Mouse (Mus musculus) regulatory T cell (primary cell): ENCODE results near the gene Gpat3.

Source experiments
- in situ Hi-C: fragments of 300-600 bp; cut with MboI, MseI; formaldehyde crosslinking; loops from one replicate; pipeline ENCODE4 v1.15.1; 2025; ENCODE audit warnings: high pct_unique_total_duplicates

The Gpat3 gene

GRCm38 (mm10) chr5:100860417-100861053 lies 15.0 kb downstream of the Gpat3 start:
- in situ Hi-C loops: no loop called here

- in situ Hi-C loops: no loop called here
Observed at GRCm38 (mm10) chr5:100861140-100861539, 15.6 kb downstream of the Gpat3 start.

DNA sequence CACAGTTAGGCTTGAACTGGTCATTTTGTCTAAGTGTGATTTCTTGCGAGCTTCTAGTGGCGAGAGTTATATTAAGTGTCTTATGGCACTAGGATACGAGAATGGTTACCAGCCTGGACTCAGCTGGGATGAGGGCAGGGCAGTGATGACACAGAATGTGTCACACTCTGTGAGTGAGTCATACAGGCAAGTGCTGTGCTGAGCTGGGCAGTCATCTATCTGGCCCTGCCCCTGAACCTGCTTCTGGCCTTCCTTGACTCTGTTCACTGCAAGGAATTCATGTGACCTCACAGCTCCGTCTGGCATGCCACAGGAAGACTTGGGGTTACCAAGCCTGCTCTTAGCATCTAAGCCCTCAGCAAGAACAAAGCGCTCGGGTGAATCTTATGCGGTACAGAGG lies 16.3 kb downstream of the Gpat3 start:
- in situ Hi-C loops: no loop called here

- in situ Hi-C loops: no loop called here
Observed at GRCm38 (mm10) chr5:100863091-100863490, 17.6 kb downstream of the Gpat3 start.

DNA sequence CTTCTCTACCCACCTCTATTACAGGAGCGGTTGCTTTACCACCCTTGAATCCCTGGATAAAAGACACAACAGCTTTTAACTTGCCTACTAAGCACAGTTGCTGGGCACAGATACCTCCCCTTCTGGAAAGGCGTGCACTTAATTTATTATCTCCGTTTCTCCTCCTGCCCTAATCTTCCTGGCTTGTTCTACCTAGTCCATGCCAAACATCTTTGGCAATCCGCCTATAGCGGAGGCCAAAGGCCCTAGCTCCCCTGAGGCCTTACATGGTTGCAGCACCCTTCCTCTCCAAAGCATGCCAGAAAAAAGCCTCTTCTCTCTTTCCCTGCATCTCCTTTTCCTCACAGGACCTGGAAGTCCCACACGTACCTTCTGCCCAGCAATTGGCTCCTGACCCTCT lies 18.9 kb downstream of the Gpat3 start:
- in situ Hi-C loops: no loop called here

GRCm38 (mm10) chr5:100866183-100866582 lies 20.7 kb downstream of the Gpat3 start:
- in situ Hi-C loops: no loop called here

DNA sequence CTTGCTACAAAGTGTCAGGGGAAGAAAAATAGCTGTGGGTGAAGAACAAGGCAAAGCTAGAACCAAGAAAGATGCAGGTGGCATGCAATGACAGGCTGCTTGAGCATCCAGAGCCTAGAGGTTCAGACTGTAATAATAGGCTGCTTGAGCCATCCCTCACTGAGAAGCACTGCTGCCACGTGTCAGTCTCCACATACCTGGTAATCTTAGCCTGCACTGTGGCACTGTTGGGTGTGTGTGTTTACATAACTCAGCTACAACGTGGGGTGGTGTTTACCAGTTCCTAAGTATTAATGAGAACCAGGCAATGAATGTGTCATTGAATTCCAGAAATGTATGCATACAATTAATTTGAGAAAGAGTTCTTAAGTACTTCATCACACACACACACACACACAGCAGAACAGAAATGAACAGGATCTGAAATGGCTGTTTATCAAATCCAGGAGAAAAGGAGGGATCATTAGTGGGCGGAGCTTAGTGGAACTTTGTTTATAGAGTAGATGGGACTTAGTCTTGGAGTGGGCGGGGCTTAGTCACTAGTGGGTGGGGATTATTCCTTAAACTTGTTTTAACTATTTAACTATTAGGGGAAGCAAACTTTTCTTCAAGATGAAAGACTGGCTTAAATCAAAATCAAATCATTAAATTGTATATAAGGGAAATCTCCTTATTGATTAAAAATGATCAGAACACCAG lies 23.8 kb downstream of the Gpat3 start:
- in situ Hi-C loops: no loop called here

- in situ Hi-C loops: no loop called here
Observed at GRCm38 (mm10) chr5:100871987-100872386, 26.5 kb downstream of the Gpat3 start.

DNA sequence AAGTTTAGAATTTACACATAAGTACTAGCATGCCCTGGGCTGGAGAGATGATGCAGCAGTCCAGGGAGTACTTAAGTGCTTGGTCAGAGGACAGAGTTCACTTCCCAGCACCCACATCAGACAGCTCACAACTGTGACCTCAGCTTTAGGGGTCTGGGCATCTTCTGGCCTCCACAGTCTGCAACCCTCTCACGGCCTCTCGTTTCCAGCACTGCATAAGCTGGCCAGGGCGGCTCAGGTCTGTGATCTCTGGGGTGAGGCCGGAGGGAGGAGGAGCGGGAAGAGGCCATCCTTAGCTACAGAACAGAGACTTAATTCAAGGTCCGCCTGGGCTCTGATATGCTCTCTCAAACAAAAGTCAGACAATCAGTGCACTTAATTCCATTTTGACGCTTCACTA lies 29.2 kb downstream of the Gpat3 start:
- in situ Hi-C loops: no loop called here

DNA sequence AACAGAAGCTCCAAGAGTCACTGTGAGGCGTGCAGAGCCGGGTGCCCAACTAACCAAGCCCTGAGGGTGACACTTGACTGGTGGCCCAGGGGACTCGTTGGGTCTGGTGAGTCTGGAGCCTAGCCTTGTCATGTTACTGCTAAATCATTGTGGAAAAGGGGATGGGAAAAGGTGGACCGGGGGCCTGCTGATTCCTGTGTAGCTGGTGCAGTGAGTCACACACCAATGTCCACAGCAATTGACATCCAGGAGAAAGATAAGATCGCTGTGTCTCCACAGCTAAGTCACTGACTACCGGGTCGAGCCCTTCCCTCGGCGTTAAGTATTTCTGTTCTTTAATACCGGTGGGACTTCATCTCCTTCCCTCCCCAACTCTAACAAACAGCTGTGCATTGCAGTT lies 29.7 kb downstream of the Gpat3 start:
- in situ Hi-C loops: no loop called here

DNA sequence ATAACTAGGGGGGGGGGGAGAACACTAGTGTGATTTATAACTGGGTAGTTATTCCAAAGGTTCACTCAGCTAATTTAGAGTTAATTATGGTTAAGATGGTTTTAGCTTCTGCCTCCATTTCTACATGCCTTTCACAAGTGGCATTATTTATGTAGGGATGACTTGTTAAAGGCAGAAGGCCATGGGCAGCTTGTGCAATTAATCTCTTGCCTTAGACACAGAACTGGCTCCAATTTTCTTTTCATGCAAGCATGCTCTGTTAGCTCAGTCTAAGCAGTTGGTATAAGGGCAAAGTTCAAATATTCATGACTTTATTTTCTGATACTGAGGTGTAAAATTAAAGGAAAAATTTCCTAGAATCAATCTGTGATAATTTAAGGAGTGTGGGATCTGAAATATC lies 31.5 kb downstream of the Gpat3 start:
- in situ Hi-C loops: no loop called here

DNA sequence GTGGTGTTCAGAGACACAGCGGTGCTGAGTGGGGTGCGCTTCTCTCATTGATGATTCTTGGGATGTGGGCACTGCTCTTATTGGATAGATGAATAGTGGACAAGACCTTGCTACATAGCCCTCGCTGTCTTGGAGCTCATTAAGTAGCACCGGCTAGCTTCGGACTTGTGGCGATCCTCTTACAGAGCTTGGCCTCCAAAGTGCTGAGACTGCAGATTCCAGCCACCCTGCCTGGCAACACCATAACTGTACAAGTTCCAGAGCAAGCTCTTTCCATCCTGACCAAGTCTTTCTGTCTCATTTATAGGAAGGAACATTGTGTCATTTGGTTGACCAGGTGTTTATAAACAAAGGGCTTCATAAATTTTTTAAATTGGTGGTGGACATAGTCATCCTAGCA lies 39.7 kb downstream of the Gpat3 start:
- in situ Hi-C loops: no loop called here

GRCm38 (mm10) chr5:100886331-100886988 lies 40.9 kb downstream of the Gpat3 start:
- in situ Hi-C loops: no loop called here

- in situ Hi-C loops: no loop called here
Observed at GRCm38 (mm10) chr5:100896199-100896598, 50.7 kb downstream of the Gpat3 start.

DNA sequence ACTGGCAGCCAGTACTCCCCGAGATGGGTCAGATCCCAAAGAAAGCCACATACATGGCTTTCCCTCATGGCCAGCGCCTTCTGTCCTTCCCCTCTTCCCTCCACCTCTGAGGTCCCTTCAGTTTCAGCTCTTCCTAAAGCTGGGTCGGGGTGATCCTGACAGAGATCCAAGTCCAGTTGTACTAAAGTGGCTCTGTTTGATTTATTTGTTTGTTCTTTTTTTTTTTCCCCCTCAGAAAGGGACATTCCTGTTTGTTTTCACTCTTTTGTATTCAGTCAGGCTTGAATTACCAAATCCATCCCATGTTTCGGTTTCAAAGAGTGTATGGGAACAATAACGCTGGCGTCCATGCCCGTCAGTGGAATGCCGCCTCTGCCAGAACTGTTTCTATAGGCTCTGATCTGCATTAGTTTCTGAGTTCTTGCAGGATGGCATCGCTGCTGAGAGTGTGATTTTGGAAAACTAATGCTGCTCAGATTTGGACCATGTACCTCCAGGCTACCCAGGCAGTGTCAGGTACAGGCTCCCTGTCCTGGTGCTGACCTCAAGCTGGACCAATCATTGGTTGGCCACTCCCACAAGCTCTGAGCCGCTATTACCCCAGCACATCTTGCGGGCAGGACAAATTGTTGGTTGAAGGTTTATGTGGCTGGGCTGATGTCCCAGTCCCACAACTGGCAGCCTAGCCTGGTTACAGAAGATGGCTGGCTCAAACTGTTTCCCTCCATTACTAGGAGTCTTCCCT lies 54.4 kb downstream of the Gpat3 start:
- in situ Hi-C loops: loop anchor here (25.0 kb wide), 1 partner anchor 762 kb away; the partner anchor contains the start of gene Nkx6-1

DNA sequence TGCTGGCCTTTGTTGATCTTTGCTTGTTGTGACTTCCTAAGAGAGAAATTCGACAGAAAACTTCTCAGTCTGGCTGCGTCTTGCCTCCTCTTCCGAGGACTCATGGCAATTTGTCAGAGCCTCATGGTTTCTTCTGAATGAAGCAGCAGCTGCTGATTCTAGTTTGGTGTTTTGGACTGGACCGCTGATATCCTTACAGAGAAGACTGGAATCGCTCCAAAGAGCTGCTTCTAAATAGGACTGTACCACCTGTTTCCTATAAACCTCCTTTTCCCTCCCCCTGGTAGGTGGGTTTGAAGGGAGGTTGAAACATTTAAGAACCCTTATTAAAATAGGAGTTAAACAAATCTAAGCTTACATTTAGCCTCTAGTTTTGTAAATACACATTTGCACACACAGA lies 55.5 kb downstream of the Gpat3 start:
- in situ Hi-C loops: loop anchor here (25.0 kb wide), 1 partner anchor 761 kb away; the partner anchor contains the start of gene Nkx6-1

GRCm38 (mm10) chr5:100908478-100908877 lies 63.0 kb downstream of the Gpat3 start:
- in situ Hi-C loops: loop anchor here (25.0 kb wide), 1 partner anchor 754 kb away; the partner anchor contains the start of gene Nkx6-1

DNA sequence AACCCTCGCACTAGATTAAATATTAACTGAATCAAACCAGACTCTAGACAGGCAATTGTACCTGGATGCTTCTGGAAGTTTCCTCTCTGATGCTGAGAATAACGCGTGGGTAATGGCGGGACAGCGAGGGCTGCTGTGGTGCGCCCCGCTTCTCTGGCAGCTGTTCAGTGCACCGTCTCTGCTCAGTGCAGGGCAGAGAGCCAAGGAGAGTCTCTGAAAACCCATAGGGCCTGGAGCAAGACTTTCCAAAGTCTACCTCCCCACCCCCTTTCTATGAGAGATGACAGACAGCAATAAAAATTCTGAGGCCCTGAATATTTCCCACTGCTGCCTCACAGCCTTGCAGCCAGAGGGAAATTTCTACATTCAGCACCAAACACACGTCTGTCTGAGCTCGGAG lies 63.4 kb downstream of the Gpat3 start:
- in situ Hi-C loops: loop anchor here (25.0 kb wide), 1 partner anchor 753 kb away; the partner anchor contains the start of gene Nkx6-1

- in situ Hi-C loops: loop anchor here (5.0 to 25.0 kb wide), 2 partner anchors 232 to 753 kb away; partner anchors contain the start of genes Coq2 and Nkx6-1
Observed at GRCm38 (mm10) chr5:100909691-100910090, 64.2 kb downstream of the Gpat3 start.

DNA sequence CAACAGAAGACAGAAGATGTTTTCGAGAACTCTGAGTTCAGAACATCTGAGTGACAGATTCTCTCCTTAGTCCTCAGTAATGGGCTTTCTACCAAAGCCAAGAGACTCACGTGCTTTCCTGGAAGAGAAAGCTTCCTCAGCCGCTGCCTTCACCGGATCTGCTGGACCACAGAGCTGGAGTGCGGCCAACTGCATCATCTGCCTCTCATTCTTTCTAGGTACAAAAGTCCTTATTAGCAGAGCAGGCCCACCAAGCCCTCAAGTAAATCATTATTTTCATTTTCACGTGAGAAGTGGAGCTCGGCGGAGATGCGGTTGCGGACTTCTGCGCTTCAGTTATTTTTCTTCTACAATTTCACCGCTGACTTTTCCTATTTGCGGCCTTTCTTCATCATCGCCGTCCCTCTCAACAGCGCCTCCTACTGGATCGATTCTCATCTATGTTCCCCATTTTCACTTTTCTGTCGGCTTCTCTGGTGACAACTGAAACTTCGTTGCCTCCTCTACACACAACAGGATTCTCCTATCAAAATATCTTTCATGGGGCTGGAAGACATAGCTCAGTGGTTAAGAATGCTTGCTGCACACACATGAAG lies 66.1 kb downstream of the Gpat3 start:
- in situ Hi-C loops: loop anchor here (5.0 to 25.0 kb wide), 2 partner anchors 234 to 751 kb away; partner anchors contain the start of genes Coq2 and Nkx6-1

- in situ Hi-C loops: loop anchor here (5.0 to 25.0 kb wide), 2 partner anchors 235 to 750 kb away; partner anchors contain the start of genes Coq2 and Nkx6-1
Observed at GRCm38 (mm10) chr5:100912366-100912765, 66.9 kb downstream of the Gpat3 start.
